Mouse (Mus musculus) C2C12 (cell line): Measurements from ENCODE around the gene Ces2a. TPM values are rescaled to one million over a fixed set of nuclear protein-coding genes. Genes with fewer than 3 reads are reported as not detected.

Source experiments
- H3K27me3 ChIP-seq: one replicate; pipeline ENCODE4 v1.6.1; 2011; ENCODE audit not compliant: control insufficient read depth, insufficient read depth, insufficient read length
- H3K36me3 ChIP-seq: one replicate; pipeline ENCODE4 v1.6.1; 2011; ENCODE audit not compliant: control insufficient read depth, insufficient read depth
- H3K4me3 ChIP-seq: one replicate; pipeline ENCODE4 v1.5.1; 2011; ENCODE audit warnings: mild to moderate bottlenecking, control low read depth; ENCODE audit not compliant: poor library complexity, insufficient read depth, severe bottlenecking
- H3K79me2 ChIP-seq: one replicate; pipeline ENCODE4 v1.6.1; 2011; ENCODE audit not compliant: control insufficient read depth, insufficient read depth
- H3K79me3 ChIP-seq: one replicate; pipeline ENCODE4 v1.6.1; 2011; ENCODE audit warnings: low read depth, control low read depth
- H3ac ChIP-seq: one replicate; pipeline ENCODE3; 2011; ENCODE audit warnings: low read depth; ENCODE audit not compliant: control insufficient read depth, insufficient read length
- CEBPB ChIP-seq: IDR thresholded peaks from one replicate; pipeline ENCODE4 v1.6.1; 2011; ENCODE audit warnings: low read depth, mild to moderate bottlenecking, control low read depth, moderate library complexity
- CTCF ChIP-seq: IDR thresholded peaks from one replicate; pipeline ENCODE4 v1.5.1; 2011; ENCODE audit not compliant: control insufficient read depth, insufficient read depth, insufficient read length
- FOSL1 ChIP-seq: IDR thresholded peaks from one replicate; pipeline ENCODE4 v1.8.0; 2011; ENCODE audit warnings: mild to moderate bottlenecking, low read length; ENCODE audit not compliant: poor library complexity, insufficient read depth, severe bottlenecking
- MAX ChIP-seq: IDR thresholded peaks from one replicate; pipeline ENCODE4 v1.6.1; 2011; ENCODE audit warnings: mild to moderate bottlenecking, control low read depth
- MYOD1 ChIP-seq: IDR thresholded peaks from one replicate; pipeline ENCODE4 v1.6.1; 2011; ENCODE audit warnings: low read depth; ENCODE audit not compliant: control insufficient read depth, insufficient read length
- MYOG ChIP-seq: IDR thresholded peaks from one replicate; pipeline ENCODE4 v1.6.1; 2011; ENCODE audit not compliant: control insufficient read depth, insufficient read length; ENCODE audit errors: extremely low read depth
- USF1 ChIP-seq: IDR thresholded peaks from one replicate; pipeline ENCODE4 v1.6.1; 2011; ENCODE audit warnings: low read depth, mild to moderate bottlenecking, control low read depth, moderate library complexity
- polyA plus RNA-seq: library from polyadenylated mRNA; unstranded; fragments of >200 nt; fragmentation: generic; extraction: Trizol; gene quantifications from one replicate; pipeline ENCODE4 v1.2.1, GENCODE M21; 2012; ENCODE audit warnings: missing spikeins

Gene Ces2a
- polyA plus RNA-seq, 1 experiment: not detected

- Histone ChIP-seq H3ac (no peak overlapping the region), H3K79me2 (no peaks in the 10 kb centered on the region), H3K4me3 (no peak overlapping the region), H3K36me3 (no peaks in the 10 kb centered on the region), H3K27me3 (no peaks in the 10 kb centered on the region), H3K79me3 (no peaks in the 10 kb centered on the region)
- TF ChIP-seq MAX (no peak), CEBPB (no peak), MYOG (no peak), CTCF (no peak), FOSL1 (no peak), MYOD1 (no peak), USF1 (no peak)
These were observed 1.8 kb upstream of the Ces2a start for GRCm38 (mm10) chr8:104731969-104732368.

GRCm38 (mm10) chr8:104742039-104742438, 8.2 kb downstream of the Ces2a start:
- Histone ChIP-seq H3K79me2 (no peaks in the 10 kb centered on the region), H3K4me3 (no peak overlapping the region), H3K27me3 (no peaks in the 10 kb centered on the region), H3K79me3 (no peaks in the 10 kb centered on the region), H3K36me3 (no peaks in the 10 kb centered on the region), H3ac (no peak overlapping the region)
- TF ChIP-seq CEBPB (no peak), USF1 (no peak), FOSL1 (no peak), MYOG (no peak), MAX (no peak), MYOD1 (no peak), CTCF (no peak)

GRCm38 (mm10) chr8:104743410-104743809, 9.6 kb downstream of the Ces2a start:
- Histone ChIP-seq H3ac (no peak overlapping the region), H3K79me2 (no peaks in the 10 kb centered on the region), H3K36me3 (no peaks in the 10 kb centered on the region), H3K4me3 (no peak overlapping the region), H3K27me3 (no peaks in the 10 kb centered on the region), H3K79me3 (no peaks in the 10 kb centered on the region)
- TF ChIP-seq MAX: no peak

- TF ChIP-seq MYOG (no peak), MYOD1 (no peak), CTCF (no peak), USF1 (no peak), FOSL1 (no peak), CEBPB (no peak), MAX (no peak)
- Histone ChIP-seq H3ac (no peak overlapping the region), H3K27me3 (no peaks in the 10 kb centered on the region), H3K36me3 (no peaks in the 10 kb centered on the region), H3K79me2 (no peaks in the 10 kb centered on the region), H3K4me3 (no peak overlapping the region), H3K79me3 (no peaks in the 10 kb centered on the region)
These were observed 19.0 kb downstream of the Ces2a start for GRCm38 (mm10) chr8:104752818-104753217.

- Histone ChIP-seq H3K27me3 (no peaks in the 10 kb centered on the region), H3K79me2 (no peaks in the 10 kb centered on the region), H3K79me3 (no peaks in the 10 kb centered on the region), H3ac (no peak overlapping the region), H3K4me3 (no peak overlapping the region), H3K36me3 (no peaks in the 10 kb centered on the region)
- TF ChIP-seq CTCF (no peak), USF1 (no peak), FOSL1 (no peak), CEBPB (no peak)
These were observed 23.8 kb downstream of the Ces2a start for GRCm38 (mm10) chr8:104757621-104758020.

GRCm38 (mm10) chr8:104758209-104758608, 24.4 kb downstream of the Ces2a start:
- no peaks in the 10 kb centered on the region for H3K79me2 ChIP-seq
- TF ChIP-seq CEBPB (no peak), USF1 (no peak), MAX (no peak), CTCF (no peak)
- H3K36me3 ChIP-seq: no peaks in the 10 kb centered on the region
- H3K79me3 ChIP-seq: no peaks in the 10 kb centered on the region
- H3K27me3 ChIP-seq: no peaks in the 10 kb centered on the region
- H3K4me3 ChIP-seq: no peak overlapping the region
- H3ac ChIP-seq: no peak overlapping the region

- H3K27me3 ChIP-seq: no peaks in the 10 kb centered on the region
- H3K4me3 ChIP-seq: no peak overlapping the region
- no peak for TF ChIP-seq USF1
- TF ChIP-seq CEBPB: no peak
- no peak for TF ChIP-seq MAX
- TF ChIP-seq MYOG: no peak
- no peak for TF ChIP-seq FOSL1
- no peak for TF ChIP-seq CTCF
- no peak for TF ChIP-seq MYOD1
- H3K79me2 ChIP-seq: no peaks in the 10 kb centered on the region
- no peak overlapping the region for H3ac ChIP-seq
- H3K79me3 ChIP-seq: no peaks in the 10 kb centered on the region
- no peaks in the 10 kb centered on the region for H3K36me3 ChIP-seq
These were observed 27.3 kb downstream of the Ces2a start for GRCm38 (mm10) chr8:104761126-104761525.
